Mouse (Mus musculus): Measurements from ENCODE around the gene Gpt2.

Gpt2 gene

DNA sequence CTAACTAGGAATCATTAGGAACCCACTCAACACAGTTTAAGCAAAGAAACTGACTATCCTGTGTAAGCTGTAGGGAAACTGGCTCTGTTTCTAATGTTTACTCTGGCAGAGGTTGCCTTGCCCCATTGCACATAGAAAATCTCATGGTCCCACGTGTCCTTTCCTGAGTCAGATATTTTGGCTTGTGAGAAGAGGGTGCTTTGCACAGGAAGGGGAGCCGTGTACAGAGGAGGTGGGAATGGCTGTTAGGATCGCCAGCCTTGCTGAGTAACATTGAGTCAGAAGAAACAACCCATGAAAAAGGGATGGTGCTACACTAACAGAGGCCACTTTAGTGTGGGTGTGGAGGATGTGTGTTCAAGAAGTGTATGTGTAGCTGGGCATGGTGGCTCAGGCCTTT, 36.6 kb downstream of the Gpt2 start:
- DNase-seq = peak; percentile 46

DNA sequence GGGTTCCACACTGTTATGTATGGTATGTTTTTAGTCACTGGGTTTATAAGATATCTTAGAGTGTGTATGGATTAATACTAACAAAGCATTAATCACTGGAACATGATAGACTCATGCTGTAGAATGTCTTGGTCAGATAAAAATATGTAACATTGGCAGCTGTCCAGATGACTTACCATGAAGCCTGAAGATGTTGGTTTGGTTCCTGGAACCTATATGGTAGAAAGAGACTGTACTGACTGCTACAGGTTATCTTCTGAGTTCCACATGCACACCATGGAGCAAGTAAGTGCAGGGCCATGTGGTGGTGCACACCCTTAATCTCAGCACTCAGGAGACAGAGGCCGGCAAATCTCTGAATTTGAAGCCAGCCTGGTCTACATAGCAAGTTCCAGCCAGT, 38.3 kb downstream of the Gpt2 start:
- DNase-seq = no peak

DNA sequence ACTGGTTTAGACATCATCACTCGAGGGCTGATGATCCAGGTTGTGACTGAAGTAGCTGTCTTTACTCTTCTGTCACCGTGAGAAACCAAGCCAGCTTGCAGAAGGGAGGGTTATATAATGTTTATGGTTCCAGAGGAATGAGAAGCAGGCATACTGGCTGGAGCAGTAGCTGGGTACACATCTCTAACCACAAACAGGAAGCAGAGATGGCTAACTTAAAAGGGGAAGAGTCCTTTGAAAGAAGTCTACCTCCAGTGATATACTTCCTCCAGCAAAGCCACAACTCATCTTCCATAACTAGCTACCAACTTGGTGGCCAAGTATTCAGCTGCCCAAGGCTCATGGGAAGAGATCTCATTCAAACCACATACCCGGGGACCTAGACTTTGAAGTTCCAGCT, 39.1 kb downstream of the Gpt2 start:
- DNase-seq = no peak

GRCm38 (mm10) chr8:85532843-85533242, 40.5 kb downstream of the Gpt2 start:
- no peak for DNase-seq

- peak; percentile 32 for DNase-seq
Observed at GRCm38 (mm10) chr8:85533434-85533833, 41.1 kb downstream of the Gpt2 start.

GRCm38 (mm10) chr8:85534163-85534562, 41.8 kb downstream of the Gpt2 start:
- DNase-seq = no peak

DNA sequence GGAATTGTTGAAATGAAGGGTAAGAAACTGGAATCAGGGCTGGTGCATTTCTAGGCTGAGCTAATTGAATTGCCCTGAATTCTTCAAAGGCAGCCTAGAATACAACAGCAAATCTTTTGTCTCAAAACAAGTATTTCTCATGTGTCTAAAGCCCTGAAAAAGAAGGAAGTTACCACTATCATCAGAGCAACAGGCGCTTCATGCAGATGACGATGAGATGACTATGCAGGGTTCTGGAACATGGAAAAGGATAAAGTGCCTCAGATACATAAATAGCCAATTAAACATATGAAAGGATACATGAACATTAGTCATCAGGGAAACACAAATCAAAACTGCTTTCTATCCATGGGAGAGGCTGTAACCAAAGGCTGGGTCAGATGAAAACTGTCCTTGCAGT, 44.0 kb downstream of the Gpt2 start:
- DNase-seq = no peak

DNA sequence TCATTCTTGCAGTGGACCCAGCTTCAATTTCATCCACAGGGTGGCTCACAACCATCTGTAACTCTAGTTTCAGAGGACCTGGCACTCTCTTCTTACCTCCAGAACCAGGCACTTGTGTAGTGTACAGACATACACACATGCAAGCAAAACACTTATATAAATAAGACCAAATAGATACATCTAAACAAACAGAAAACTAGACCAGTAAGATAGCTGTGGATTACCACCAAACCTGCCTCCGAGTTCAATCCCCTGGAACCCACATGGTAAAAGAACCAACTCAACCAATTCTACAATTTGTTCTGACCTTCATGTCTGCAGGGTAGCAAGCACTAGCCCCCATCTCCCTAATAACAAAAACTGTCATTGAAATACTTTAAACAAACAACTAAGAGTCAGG, 59.6 kb downstream of the Gpt2 start:
- no peak for DNase-seq

DNA sequence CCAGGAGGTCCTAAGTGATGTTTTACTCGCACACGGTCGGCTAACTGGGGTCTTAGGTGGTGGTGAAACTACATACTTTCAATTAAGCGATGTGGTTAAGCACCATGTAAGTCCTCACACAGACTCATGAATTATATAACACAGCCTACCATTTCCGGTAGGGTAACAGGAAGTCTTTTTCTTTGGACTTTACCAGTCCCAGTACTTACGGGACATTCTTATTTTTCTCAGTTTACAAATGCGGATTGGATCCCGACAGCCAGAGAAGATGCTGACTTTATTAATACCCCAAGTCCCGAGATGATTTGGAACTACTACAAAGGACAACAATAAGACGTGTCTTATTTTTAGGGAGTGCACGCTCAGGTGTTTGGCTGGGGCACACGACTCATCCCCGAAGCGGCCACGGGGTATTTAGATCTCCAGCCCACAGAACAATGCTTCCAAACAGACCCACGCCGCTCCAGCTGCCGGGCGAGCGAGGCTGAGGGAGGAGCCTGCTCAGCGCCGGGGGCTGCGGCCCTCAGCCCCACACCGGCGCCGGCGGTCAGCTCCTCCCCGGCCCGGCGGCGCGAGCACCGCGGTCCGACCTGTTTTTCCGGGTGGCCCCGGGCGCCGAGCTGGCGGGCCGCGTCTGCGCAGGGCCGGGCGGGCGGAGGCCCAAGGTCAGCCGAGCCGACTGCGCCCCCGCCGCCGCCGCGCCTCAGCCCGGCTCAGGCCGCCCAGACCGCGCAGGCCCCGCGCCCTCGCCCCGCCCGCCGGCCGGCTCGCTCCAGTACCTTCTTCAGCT, 62.2 kb downstream of the Gpt2 start:
- DNase-seq = peak; percentile 34

GRCm38 (mm10) chr8:85555181-85556145, 63.1 kb downstream of the Gpt2 start, which contains the start of gene Dnaja2:
Gene Dnaja2, minus strand, starts transcription at chr8:85555344.
- peak; percentile 86 for DNase-seq

DNA sequence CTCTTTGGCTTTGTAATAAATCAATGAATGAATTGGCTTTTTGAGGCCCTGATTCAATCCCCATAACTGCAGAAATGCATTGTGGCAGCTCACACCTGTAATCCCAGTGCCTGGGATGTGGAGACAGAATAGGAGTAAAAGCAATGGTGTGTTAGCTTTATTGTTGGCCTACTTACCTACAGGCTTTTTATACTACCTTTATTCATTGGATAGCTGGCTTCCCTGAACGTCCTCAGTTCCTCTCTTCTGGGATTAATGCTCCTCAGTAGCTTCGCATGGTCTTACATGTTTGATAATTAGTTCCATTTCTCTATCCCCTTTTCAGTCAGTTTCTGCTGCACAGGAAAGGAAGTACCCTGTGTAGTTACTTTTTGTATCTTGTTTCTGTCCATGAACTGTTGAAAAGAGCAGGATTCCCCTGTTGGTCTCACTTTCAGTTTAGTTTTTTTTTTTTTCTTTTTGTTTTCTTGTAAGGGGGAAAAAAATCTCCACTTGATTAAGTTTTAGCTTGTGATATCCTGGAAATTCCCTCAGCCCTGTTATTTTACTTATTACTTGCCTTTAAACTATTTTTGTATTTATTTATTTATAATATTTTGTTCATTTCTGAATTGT, 64.7 kb downstream of the Gpt2 start:
- no peak for DNase-seq

DNA sequence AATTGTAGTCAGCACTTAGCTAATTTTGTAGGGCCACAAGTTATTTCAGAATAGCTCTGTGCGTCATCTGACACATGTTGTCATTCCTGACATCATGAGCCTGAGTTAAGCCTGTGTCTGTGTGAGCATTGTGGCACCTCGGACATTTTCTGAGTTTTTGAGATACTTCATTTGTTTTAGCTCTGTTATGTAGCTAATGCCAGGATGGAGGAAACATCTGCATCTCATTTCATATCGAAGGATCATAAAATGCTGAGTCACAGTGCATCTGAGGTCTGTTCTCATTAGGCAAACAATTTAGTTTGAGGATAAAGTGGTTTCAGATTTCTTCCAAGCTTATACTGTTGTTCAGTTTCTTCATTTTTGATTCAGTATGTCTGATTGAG, 65.2 kb downstream of the Gpt2 start:
- peak; percentile 35 for DNase-seq

DNA sequence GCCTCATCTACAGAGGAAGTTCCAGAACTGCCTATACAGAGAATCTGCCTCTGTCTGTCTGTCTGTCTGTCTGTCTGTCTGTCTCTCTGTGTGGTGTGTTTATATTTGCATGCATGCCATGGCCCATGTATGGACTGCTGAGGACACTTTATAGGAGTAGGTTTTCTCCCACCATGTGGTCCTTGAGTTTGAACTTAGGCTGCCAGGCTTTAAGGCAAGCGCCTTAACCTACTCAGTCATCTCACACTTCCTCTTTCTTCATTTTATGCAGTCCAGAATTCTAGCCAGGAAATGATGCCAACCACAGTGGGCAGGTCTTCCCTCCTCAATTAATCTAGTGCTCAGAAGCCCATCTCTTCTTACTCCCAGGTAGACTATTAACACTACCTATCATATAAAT, 66.8 kb downstream of the Gpt2 start:
- DNase-seq = peak; percentile 17

- DNase-seq = no peak
Observed at GRCm38 (mm10) chr8:85559966-85560365, 67.6 kb downstream of the Gpt2 start.

DNA sequence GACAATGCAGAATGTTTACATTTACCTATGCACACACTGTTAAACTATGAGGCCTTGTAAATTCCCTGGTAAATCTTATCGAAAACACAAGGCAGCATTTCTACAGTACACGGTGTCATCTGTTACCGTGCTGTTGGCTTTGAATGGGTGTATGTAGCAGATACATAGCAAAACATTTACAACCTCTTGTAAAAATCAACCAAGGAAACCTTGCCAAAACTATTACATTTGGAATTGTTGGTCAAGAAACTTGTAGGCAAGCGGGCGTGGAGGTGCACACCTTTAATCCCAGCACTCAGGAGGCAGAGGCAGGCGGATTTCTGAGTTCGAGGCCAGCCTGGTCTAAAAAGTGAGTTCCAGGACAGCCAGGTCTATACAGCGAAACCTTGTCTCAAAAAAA, 71.0 kb downstream of the Gpt2 start:
- DNase-seq = no peak

- DNase-seq = no peak
Observed at GRCm38 (mm10) chr8:85565186-85565585, 72.8 kb downstream of the Gpt2 start.

DNA sequence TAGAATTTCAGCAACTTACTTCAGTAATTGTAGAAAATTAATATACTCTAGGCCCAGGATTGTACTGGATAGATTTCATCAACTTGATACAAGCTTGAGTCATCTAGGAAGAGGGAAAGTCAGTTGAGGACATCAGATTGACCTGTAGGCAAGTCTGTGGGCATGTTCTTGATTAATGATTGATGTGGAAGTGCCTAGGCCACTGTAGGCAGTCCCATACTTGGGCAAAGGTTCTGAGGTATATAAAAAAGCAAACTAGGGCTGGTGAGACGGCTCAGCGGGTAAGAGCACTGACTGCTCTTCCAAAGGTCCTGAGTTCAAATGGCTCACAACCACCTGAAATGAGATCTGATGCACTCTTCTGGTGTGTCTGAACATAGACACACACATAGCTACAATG, 75.4 kb downstream of the Gpt2 start:
- no peak for DNase-seq

- no peak for DNase-seq
Observed at GRCm38 (mm10) chr8:85570466-85570865, 78.1 kb downstream of the Gpt2 start.

DNA sequence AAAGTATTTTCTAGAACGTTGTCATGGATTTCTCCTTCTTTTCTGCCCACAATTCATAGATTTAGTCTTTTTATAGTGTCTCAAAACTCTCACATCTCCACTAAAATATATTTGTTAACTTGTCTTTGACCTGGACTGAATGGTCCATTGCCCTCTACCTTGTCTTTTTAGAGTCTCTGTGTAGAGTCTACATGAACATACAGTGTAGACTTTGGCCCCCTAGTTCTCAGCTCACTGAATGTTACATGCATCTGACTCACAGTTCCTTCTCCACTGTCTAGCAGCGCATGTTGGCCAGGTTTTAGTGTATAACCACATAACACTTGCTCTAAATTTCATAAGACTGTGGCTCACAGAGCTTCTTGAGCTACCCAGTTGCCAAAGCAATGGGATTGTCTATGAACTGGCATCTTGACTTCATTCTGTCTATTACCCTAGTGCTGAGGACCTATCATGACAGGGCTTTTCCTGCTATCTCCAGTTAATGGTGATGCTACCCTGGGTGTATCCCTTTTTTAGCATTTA, 81.7 kb downstream of the Gpt2 start:
- DNase-seq = no peak

Data from lung, postnatal 36 days (tissue).